Mouse (Mus musculus): ENCODE measurements around the gene Taldo1.

Taldo1 gene

GRCm38 (mm10) chr7:141391625-141392551 is at the start of gene Taldo1:
Taldo1 (plus strand) TSS chr7:141392199.
- DNase-seq = peak; percentile 94

GRCm38 (mm10) chr7:141343230-141343629 is 48.8 kb upstream of the Taldo1 start:
- DNase-seq = no peak

- no peak for DNase-seq
Measured at GRCm38 (mm10) chr7:141343696-141344095, 48.3 kb upstream of the Taldo1 start.

- no peak for DNase-seq
Measured at GRCm38 (mm10) chr7:141344787-141345186, 47.2 kb upstream of the Taldo1 start.

GRCm38 (mm10) chr7:141351061-141351460 is 40.9 kb upstream of the Taldo1 start:
- no peak for DNase-seq

GRCm38 (mm10) chr7:141355051-141355450 is 36.9 kb upstream of the Taldo1 start:
- no peak for DNase-seq

- no peak for DNase-seq
Measured at GRCm38 (mm10) chr7:141355626-141356326, 36.2 kb upstream of the Taldo1 start.

- no peak for DNase-seq
Measured at GRCm38 (mm10) chr7:141356971-141357370, 35.0 kb upstream of the Taldo1 start.

- peak; percentile 62 for DNase-seq
Measured at GRCm38 (mm10) chr7:141361510-141361909, 30.5 kb upstream of the Taldo1 start.

GRCm38 (mm10) chr7:141363106-141363751 is 28.8 kb upstream of the Taldo1 start:
- peak; percentile 85 for DNase-seq

- DNase-seq = no peak
Measured at GRCm38 (mm10) chr7:141363752-141364125, 28.3 kb upstream of the Taldo1 start.

GRCm38 (mm10) chr7:141364349-141365048 is 27.5 kb upstream of the Taldo1 start:
- no peak for DNase-seq

GRCm38 (mm10) chr7:141365049-141365445 is 27.0 kb upstream of the Taldo1 start:
- no peak for DNase-seq

- DNase-seq = no peak
Measured at GRCm38 (mm10) chr7:141367358-141367757, 24.6 kb upstream of the Taldo1 start.

- DNase-seq = no peak
Measured at GRCm38 (mm10) chr7:141369918-141370317, 22.1 kb upstream of the Taldo1 start.

- no peak for DNase-seq
Measured at GRCm38 (mm10) chr7:141371942-141372595, 19.9 kb upstream of the Taldo1 start.

GRCm38 (mm10) chr7:141373611-141374010 is 18.4 kb upstream of the Taldo1 start:
- DNase-seq = no peak

GRCm38 (mm10) chr7:141374399-141374798 is 17.6 kb upstream of the Taldo1 start:
- no peak for DNase-seq

GRCm38 (mm10) chr7:141379584-141379983 is 12.4 kb upstream of the Taldo1 start:
- no peak for DNase-seq

- DNase-seq = no peak
Measured at GRCm38 (mm10) chr7:141381068-141381835, 10.7 kb upstream of the Taldo1 start.

- no peak for DNase-seq
Measured at GRCm38 (mm10) chr7:141387807-141388486, 4.1 kb upstream of the Taldo1 start.

All from cerebellum, adult 8-10 months (tissue).